Mouse (Mus musculus) liver, postnatal 0 days (tissue): Measurements from ENCODE around the gene Myh15.

Experiments used
- CTCF ChIP-seq: sonication (generic); IDR thresholded peaks from 2 replicates; pipeline ENCODE4 v1.5.1; 2016; ENCODE audit warnings: antibody characterized with exemption, low read depth
- EP300 ChIP-seq: IDR thresholded peaks from 2 replicates; pipeline ENCODE4 v1.6.1; 2016; ENCODE audit warnings: antibody characterized with exemption, low read depth, mild to moderate bottlenecking

- TF ChIP-seq CTCF (no peak), EP300 (no peak)
Measured at GRCm38 (mm10) chr16:49175729-49176395, 118.6 kb downstream of the Myh15 start.
